Mouse (Mus musculus) frontal cortex, postnatal 25 days (tissue): ENCODE results near the gene Aldoc.

Experiments
- DNase-seq, 2 experiments: peaks; one replicate each; pipeline ENCODE4 v3.0.0; 2022; ENCODE audit warnings: low spot score in 2 of 2

Aldoc gene

GRCm38 (mm10) chr11:78360789-78361131 lies 38.0 kb downstream of the Aldoc start:
- DNase-seq, result no peak

GRCm38 (mm10) chr11:78363309-78364007 lies 40.7 kb downstream of the Aldoc start:
- no peak for DNase-seq

- no peak for DNase-seq
Measured at GRCm38 (mm10) chr11:78364103-78364502, 41.3 kb downstream of the Aldoc start.

GRCm38 (mm10) chr11:78367456-78368225 lies 44.9 kb downstream of the Aldoc start:
- no peak for DNase-seq

GRCm38 (mm10) chr11:78370389-78370788 lies 47.6 kb downstream of the Aldoc start:
- no peak for DNase-seq

- no peak for DNase-seq
Measured at GRCm38 (mm10) chr11:78371711-78372110, 48.9 kb downstream of the Aldoc start.

- DNase-seq, result no peak
Measured at GRCm38 (mm10) chr11:78372166-78372565, 49.4 kb downstream of the Aldoc start.

- no peak for DNase-seq
Measured at GRCm38 (mm10) chr11:78372610-78373009, 49.8 kb downstream of the Aldoc start.

GRCm38 (mm10) chr11:78374147-78374546 lies 51.4 kb downstream of the Aldoc start:
- no peak for DNase-seq
